Mouse (Mus musculus) cerebellum, postnatal 25 days (tissue): Measurements from ENCODE around the gene Prkcd.

Source experiments
- DNase-seq, 2 experiments: peaks; one replicate each; pipeline ENCODE4 v3.0.0; 2021; ENCODE audit warnings: mixed read lengths in 2 of 2

The Prkcd gene

DNA sequence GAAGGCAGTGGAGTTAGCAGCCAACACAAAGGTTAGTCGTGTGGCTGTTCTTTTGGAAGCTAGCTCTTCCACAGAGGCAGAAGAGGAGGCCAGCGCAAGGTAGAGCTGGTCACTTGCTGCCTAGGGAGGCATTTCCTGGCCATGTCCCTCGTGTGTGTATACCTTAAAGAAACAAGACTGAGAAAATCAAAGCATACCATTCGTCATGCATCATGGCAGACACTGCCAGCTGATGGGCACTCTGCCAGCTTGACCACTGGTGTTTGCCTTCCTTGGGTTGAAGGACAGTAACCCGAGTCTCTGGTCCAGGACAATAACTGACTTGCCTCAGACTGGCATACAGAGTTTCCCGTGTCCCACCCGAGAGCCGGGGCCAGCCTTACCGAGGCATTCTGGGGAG, 55.7 kb downstream of the Prkcd start:
- DNase-seq, result no peak

- no peak for DNase-seq
These were observed 58.0 kb downstream of the Prkcd start for GRCm38 (mm10) chr14:30568016-30568415.

DNA sequence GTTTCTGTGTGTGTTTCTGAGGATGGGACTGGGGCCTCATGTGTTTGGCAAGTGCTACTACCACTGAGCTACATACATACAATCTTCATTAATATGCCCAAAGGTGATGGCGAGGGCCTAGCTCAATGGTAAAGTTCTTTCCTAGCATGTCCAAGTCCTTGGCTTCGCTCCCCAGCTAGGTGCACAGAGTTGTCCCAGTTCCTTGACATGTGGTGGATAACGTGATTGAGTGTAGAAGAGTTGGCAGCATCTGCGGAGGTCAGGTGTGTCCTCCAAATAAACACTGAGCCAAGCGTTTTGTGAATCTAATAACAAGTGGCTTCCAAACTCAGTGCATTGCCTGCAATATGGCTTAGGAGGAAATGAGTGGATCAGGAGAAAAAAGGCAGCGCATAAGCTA, 59.7 kb downstream of the Prkcd start:
- no peak for DNase-seq

DNA sequence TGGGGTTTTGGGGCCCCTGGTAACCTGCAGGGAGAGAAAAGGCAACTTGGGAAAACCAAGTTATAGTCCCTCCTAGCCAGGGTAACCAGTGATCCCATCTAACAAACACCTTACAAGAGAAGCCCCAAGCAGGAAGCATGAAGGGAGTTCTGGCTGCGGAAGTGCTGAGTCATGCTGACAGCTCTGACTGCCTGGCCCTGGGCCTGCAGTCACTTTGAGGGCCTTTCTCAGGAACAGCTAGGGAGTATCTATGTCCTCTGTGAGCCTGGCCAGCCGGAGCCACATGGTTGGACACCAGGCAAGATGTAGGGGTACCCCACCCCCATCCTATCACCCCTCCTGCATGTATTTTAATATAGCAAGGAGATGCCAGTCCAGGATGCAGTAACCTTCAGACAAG, 61.6 kb downstream of the Prkcd start:
- peak in 1 of 2 experiments; percentile 51 for DNase-seq

DNA sequence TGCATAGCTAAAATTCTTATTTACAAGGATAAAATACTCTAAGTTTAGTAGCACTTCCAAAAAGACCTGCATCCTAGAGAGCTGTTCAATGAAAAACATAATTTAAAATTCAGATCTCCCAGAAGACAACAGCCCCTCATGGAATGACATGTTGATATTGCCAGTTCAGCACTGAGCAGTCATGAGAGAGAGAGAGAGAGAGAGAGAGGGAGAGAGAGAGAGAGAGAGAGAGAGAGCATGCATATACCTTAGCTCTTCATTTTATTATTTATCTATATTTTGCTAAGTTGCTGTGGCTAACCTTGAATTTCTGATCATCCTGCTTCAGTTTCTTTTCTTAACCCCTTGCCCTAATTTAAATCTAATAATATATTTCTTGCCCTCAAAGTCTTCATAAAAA, 63.7 kb downstream of the Prkcd start:
- DNase-seq, result no peak

- peak in 1 of 2 experiments; percentile 57 for DNase-seq
These were observed 64.4 kb downstream of the Prkcd start for GRCm38 (mm10) chr14:30561470-30562187.

GRCm38 (mm10) chr14:30560803-30561389, 65.1 kb downstream of the Prkcd start:
- DNase-seq, result no peak

DNA sequence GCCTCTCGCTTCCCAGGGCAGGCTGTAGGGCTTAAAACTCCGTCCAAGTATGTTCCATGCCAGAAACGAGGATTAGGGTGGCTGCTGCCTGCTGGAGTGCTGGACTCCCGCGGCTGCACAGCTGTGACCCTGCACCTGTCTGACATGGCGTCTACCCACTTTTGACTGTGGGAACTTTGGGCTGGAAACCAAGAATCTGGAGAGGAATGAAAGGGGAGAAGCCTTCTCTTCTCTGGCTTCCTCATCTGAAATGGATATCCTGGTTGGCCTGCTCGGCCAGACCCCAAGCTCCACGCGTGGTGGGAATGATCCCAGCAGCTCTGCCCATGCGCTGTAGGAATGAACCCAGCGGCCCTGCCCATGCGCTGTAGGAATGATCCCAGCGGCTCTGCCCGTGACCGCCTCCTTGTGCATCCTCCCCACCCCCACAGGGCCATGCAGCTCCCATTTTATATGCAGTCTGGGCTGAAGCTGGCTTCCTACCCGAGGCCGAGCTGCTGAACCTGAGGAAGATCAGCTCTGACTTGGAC, 66.6 kb downstream of the Prkcd start:
- peak; percentile 52 to 70 for DNase-seq

DNA sequence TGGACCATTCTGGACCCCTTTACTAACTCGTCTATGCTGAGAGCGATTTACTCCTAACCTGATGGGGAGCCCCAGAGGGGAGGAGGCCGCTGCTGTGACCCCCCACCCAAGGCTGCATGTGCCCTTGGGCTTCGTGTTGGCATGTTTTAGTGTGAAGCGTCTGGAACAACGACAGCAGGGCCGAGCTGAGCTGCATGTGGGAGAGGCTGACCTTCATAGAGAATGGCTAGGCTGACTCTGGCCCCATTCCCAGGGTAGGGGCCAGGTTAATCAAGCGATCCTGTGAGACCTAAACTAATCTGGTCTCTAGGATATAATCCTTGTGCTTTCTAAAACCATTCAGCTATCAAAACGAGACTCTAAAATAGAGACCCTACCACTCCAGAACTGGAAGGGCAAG, 68.3 kb downstream of the Prkcd start:
- no peak for DNase-seq

GRCm38 (mm10) chr14:30556651-30557050, 69.4 kb downstream of the Prkcd start:
- DNase-seq, result no peak

- DNase-seq, result no peak
These were observed 72.8 kb downstream of the Prkcd start for GRCm38 (mm10) chr14:30553185-30553584.

DNA sequence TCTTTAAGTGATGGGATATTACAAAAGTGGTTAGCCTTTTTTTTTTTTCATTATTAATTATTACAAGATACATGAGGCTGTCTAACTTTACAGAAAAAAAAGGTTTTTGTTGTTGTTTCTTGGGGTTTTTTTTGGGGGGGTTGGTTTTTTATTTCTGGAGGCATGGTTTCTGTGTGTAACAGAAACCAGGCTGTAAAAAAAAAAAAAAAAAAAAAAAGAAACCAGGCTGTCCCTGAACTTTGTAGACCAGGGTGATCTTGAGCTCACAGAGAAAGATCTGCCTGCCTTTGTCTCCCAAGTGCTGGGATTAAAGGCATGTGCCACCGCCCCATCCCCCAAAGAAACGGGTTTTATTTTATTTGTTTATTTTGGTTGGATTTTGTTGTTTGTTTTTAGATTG, 74.0 kb downstream of the Prkcd start:
- DNase-seq, result no peak

- DNase-seq, result no peak
These were observed 74.5 kb downstream of the Prkcd start for GRCm38 (mm10) chr14:30551509-30551908.

- DNase-seq, result no peak
These were observed 75.6 kb downstream of the Prkcd start for GRCm38 (mm10) chr14:30550232-30551070.

DNA sequence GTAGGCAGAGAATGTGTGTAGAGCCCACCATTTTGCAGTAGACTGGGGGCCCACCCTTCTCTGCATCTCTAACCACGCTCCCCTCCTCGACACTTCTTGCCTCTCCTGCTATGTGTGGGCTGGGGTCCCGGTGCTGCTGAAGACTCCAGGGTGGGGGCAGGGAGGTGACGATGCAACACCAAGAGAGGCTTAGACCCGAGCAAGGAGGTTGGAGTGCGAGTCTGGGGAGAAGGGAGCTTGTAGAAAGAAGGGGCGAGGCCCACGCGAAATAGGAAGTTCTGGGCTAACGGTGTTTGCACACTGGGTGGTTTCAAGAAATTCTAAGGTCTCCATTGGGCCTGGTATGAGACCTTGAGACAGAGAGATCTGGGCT, 76.2 kb downstream of the Prkcd start:
- peak in 1 of 2 experiments; percentile 48 for DNase-seq

DNA sequence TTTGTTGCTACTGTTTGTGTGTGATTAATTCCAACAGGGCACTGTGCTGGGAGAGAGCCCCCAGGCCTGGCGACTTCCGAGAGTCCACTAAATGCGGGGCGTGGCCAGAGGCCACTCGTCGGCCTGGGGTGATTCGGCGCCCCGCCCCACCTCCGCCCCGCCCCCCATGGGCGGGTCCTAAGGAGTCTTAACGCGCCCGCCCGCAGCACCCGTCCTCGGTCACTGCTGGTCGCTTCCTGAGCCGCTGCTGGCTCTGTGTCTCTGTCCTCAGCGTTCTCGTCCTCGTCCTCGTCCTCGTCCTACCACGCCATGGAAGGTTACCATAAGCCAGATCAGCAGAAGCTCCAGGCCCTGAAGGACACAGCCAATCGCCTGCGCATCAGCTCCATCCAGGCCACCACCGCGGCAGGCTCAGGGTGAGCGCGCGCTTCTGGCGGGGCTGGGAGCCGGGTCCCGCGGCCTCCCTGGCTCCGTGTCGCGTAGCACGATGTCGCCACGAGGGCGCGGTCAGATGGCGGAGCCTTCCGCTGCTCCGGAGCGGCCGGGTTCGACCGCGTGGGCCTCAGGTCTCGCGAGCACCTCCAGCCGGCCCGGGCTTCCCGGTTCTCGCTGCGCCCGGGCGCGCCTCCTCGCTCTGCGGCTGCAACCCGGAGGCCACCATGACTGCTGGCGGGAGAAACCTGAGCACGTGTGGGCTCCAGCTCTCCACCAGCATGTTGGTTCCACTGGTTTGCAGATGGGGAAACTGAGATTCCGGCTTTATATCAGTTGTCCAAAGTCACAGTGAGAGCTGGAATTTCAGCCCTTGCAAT, 76.8 kb downstream of the Prkcd start:
- peak; percentile 94 to 97 for DNase-seq

DNA sequence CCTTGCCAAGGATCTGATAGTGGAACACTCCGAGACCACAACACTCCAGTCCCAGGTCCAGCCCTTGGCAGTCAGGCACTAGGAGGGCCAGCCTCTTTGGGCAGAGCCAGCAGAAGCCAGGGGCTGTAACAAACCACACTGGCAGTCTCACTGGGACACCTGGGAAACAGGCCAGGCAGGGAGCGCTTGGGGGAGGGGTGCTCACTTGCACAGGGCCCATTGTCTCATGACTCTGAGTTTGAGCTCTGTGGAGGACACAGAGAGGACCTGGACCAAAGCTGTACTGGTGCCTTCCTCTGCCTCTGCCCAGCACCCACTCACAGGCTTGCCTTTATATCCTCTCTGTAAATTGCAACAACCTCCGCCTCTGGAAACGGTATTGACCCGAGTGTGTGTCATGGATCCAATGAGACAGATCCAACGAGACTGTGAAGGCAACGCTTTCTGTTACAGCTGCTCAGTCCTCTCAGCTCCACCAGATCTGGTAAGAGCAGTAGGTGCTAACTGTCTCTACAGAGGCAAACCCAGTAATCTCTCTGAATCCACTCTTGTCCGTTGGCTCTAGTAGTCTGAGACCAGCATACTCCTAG, 77.8 kb downstream of the Prkcd start, which contains the start of gene Tkt:
Tkt (plus strand) TSS at position 229 of the 590 bp plus-strand sequence.
- peak in 1 of 2 experiments; percentile 55 for DNase-seq
